Mouse (Mus musculus): ENCODE measurements around the gene Pank3. TPM values are rescaled to one million over a fixed set of nuclear protein-coding genes. Genes with fewer than 3 reads are reported as not detected.
"Not testable (repeated sequence)": the region's sequence is repeated elsewhere in the genome, so short reads cannot be mapped to it uniquely, and the experiment has no call there.

Pank3 gene
- polyA plus RNA-seq, 1 experiment from 2014 or later, result 17.9 TPM

- not testable (repeated sequence) for H3K4me3 ChIP-seq (ENCODE audit: inconsistent target); H3K79me2 ChIP-seq (ENCODE audit: inconsistent target); H3K27ac ChIP-seq
- WGBS (ENCODE audit: missing documents), result 69% methylated on average over 5 of the region's 5 CpGs
- peaks cover 24% of the 10 kb centered on the region; the same call in 1 of the 2 replicates for H3K36me3 ChIP-seq (ENCODE audit: inconsistent target)
Measured at GRCm38 (mm10) chr11:35792800-35793199, 23.5 kb downstream of the Pank3 start.

- H3K4me3 ChIP-seq (ENCODE audit: inconsistent target), result no peak overlapping the region
- WGBS (ENCODE audit: missing documents), result 8% methylated on average over 52 of the region's 86 CpGs
- H3K79me2 ChIP-seq (ENCODE audit: inconsistent target), result no peaks in the 10 kb centered on the region
- no peak overlapping the region for H3K27ac ChIP-seq
- no peaks in the 10 kb centered on the region for H3K36me3 ChIP-seq (ENCODE audit: inconsistent target)
Measured at GRCm38 (mm10) chr11:35797751-35798494, 28.6 kb downstream of the Pank3 start.

- Histone ChIP-seq H3K4me3 (ENCODE audit: inconsistent target) (no peak overlapping the region), H3K36me3 (ENCODE audit: inconsistent target) (no peaks in the 10 kb centered on the region), H3K79me2 (ENCODE audit: inconsistent target) (no peaks in the 10 kb centered on the region), H3K27ac (no peak overlapping the region)
- 5% methylated on average over 23 of the region's 23 CpGs for WGBS (ENCODE audit: missing documents)
Measured at GRCm38 (mm10) chr11:35798495-35798820, 29.2 kb downstream of the Pank3 start.

- no peak within 1 kb of the TSS for H3K4me3 ChIP-seq (ENCODE audit: inconsistent target)
- H3K79me2 ChIP-seq (ENCODE audit: inconsistent target), result no peaks in the 10 kb centered on the region
- H3K27ac ChIP-seq, result no peak within 1 kb of the TSS
- WGBS (ENCODE audit: missing documents), result 21% methylated on average over 11 of the region's 11 CpGs
- H3K36me3 ChIP-seq (ENCODE audit: inconsistent target), result no peaks in the 10 kb centered on the region
Measured at GRCm38 (mm10) chr11:35798874-35799273, 29.6 kb downstream of the Pank3 start, which contains the start of gene Fbll1. Gene Fbll1, minus strand, starts transcription at chr11:35798884.

GRCm38 (mm10) chr11:35801332-35801731 is 32.0 kb downstream of the Pank3 start:
- no peak overlapping the region for H3K27ac ChIP-seq
- no peaks in the 10 kb centered on the region for H3K79me2 ChIP-seq (ENCODE audit: inconsistent target)
- no peak overlapping the region for H3K4me3 ChIP-seq (ENCODE audit: inconsistent target)
- 88% methylated on average over 5 of the region's 5 CpGs for WGBS (ENCODE audit: missing documents)
- H3K36me3 ChIP-seq (ENCODE audit: inconsistent target), result no peaks in the 10 kb centered on the region

- Histone ChIP-seq H3K4me3 (ENCODE audit: inconsistent target) (no peak overlapping the region), H3K27ac (no peak overlapping the region), H3K79me2 (ENCODE audit: inconsistent target) (no peaks in the 10 kb centered on the region), H3K36me3 (ENCODE audit: inconsistent target) (peaks cover 92% of the 10 kb centered on the region)
- WGBS (ENCODE audit: missing documents), result 93% methylated on average over 10 of the region's 10 CpGs
Measured at GRCm38 (mm10) chr11:35811458-35811857, 42.2 kb downstream of the Pank3 start.

- 91% methylated on average over 12 of the region's 12 CpGs for WGBS (ENCODE audit: missing documents)
- H3K27ac ChIP-seq, result no peak overlapping the region
- peaks cover 6% of the 10 kb centered on the region; the same call in 1 of the 2 replicates for H3K79me2 ChIP-seq (ENCODE audit: inconsistent target)
- H3K36me3 ChIP-seq (ENCODE audit: inconsistent target), result peaks cover 99% of the 10 kb centered on the region
- H3K4me3 ChIP-seq (ENCODE audit: inconsistent target), result no peak overlapping the region
Measured at GRCm38 (mm10) chr11:35816316-35816715, 47.0 kb downstream of the Pank3 start.

- peaks cover 88% of the 10 kb centered on the region for H3K36me3 ChIP-seq (ENCODE audit: inconsistent target)
- peak overlapping the region; percentile 22; the same call in 1 of the 2 replicates for H3K27ac ChIP-seq
- no peak overlapping the region for H3K4me3 ChIP-seq (ENCODE audit: inconsistent target)
- peaks cover 43% of the 10 kb centered on the region for H3K79me2 ChIP-seq (ENCODE audit: inconsistent target)
- WGBS (ENCODE audit: missing documents), result 15% methylated on average over 6 of the region's 6 CpGs
Measured at GRCm38 (mm10) chr11:35827714-35828113, 58.4 kb downstream of the Pank3 start.

GRCm38 (mm10) chr11:35832139-35832538 is 62.9 kb downstream of the Pank3 start:
- H3K36me3 ChIP-seq (ENCODE audit: inconsistent target), result peaks cover 45% of the 10 kb centered on the region
- H3K27ac ChIP-seq, result peak overlapping the region; percentile 62; the same call in 1 of the 2 replicates
- 68% methylated on average over 3 of the region's 4 CpGs for WGBS (ENCODE audit: missing documents)
- peaks cover 57% of the 10 kb centered on the region for H3K79me2 ChIP-seq (ENCODE audit: inconsistent target)
- H3K4me3 ChIP-seq (ENCODE audit: inconsistent target), result peak overlapping the region; percentile 86; the same call in 1 of the 2 replicates

- H3K4me3 ChIP-seq (ENCODE audit: inconsistent target), result peak overlapping the region; percentile 86
- H3K79me2 ChIP-seq (ENCODE audit: inconsistent target), result peaks cover 57% of the 10 kb centered on the region
- peak overlapping the region; percentile 62 for H3K27ac ChIP-seq
- WGBS (ENCODE audit: missing documents), result 31% methylated on average over 6 of the region's 6 CpGs
- peaks cover 39% of the 10 kb centered on the region for H3K36me3 ChIP-seq (ENCODE audit: inconsistent target)
Measured at GRCm38 (mm10) chr11:35833270-35833669, 64.0 kb downstream of the Pank3 start.

- under 1% methylated on average over 46 of the region's 46 CpGs for WGBS (ENCODE audit: missing documents)
- peak within 1 kb of the TSS; percentile 62 for H3K27ac ChIP-seq
- peaks cover 30% of the 10 kb centered on the region for H3K36me3 ChIP-seq (ENCODE audit: inconsistent target)
Measured at GRCm38 (mm10) chr11:35834022-35834760, 64.9 kb downstream of the Pank3 start, which contains the start of gene Rars. Gene Rars, minus strand, starts transcription at chr11:35834506.

GRCm38 (mm10) chr11:35837156-35838126 is 68.2 kb downstream of the Pank3 start:
- Histone ChIP-seq H3K4me3 (ENCODE audit: inconsistent target) (peak overlapping the region; percentile 17; the same call in 1 of the 2 replicates), H3K36me3 (ENCODE audit: inconsistent target) (peaks cover 2% of the 10 kb centered on the region; the same call in 1 of the 2 replicates), H3K27ac (peak overlapping the region; percentile 62), H3K79me2 (ENCODE audit: inconsistent target) (peaks cover 17% of the 10 kb centered on the region)
- WGBS (ENCODE audit: missing documents), result 73% methylated on average over 5 of the region's 5 CpGs

More at GRCm38 (mm10) chr11:35834022-35834760, 64.9 kb downstream of the Pank3 start, which contains the start of gene Rars:
- peak within 1 kb of the TSS; percentile 86 for H3K4me3 ChIP-seq (ENCODE audit: inconsistent target)
- H3K79me2 ChIP-seq (ENCODE audit: inconsistent target), result peaks cover 50% of the 10 kb centered on the region

GRCm38 (mm10) chr11:35838345-35839338 is 69.4 kb downstream of the Pank3 start:
- Histone ChIP-seq H3K4me3 (ENCODE audit: inconsistent target) (peak overlapping the region; percentile 17), H3K36me3 (ENCODE audit: inconsistent target) (no peaks in the 10 kb centered on the region), H3K27ac (peak overlapping the region; percentile 62), H3K79me2 (ENCODE audit: inconsistent target) (peaks cover 5% of the 10 kb centered on the region)
- 10% methylated on average over 28 of the region's 28 CpGs for WGBS (ENCODE audit: missing documents)

Measured in macrophage (primary cell).